Mouse (Mus musculus) ES-E14 (cell line): ENCODE results near the gene Map3k15.

Experiments
- HCFC1 ChIP-seq: IDR thresholded peaks from 2 replicates; pipeline ENCODE4 v1.6.1; 2012; ENCODE audit warnings: low read length, inconsistent platforms, borderline replicate concordance; ENCODE audit not compliant: insufficient read depth
- MAFK ChIP-seq: IDR thresholded peaks from 2 replicates; pipeline ENCODE4 v1.6.1; 2014; ENCODE audit warnings: mild to moderate bottlenecking, low read depth, low read length, inconsistent platforms; ENCODE audit not compliant: insufficient read depth
- ZNF384 ChIP-seq: IDR thresholded peaks from 2 replicates; pipeline ENCODE4 v1.6.1; 2012; ENCODE audit warnings: low read depth, low read length, inconsistent platforms

DNA sequence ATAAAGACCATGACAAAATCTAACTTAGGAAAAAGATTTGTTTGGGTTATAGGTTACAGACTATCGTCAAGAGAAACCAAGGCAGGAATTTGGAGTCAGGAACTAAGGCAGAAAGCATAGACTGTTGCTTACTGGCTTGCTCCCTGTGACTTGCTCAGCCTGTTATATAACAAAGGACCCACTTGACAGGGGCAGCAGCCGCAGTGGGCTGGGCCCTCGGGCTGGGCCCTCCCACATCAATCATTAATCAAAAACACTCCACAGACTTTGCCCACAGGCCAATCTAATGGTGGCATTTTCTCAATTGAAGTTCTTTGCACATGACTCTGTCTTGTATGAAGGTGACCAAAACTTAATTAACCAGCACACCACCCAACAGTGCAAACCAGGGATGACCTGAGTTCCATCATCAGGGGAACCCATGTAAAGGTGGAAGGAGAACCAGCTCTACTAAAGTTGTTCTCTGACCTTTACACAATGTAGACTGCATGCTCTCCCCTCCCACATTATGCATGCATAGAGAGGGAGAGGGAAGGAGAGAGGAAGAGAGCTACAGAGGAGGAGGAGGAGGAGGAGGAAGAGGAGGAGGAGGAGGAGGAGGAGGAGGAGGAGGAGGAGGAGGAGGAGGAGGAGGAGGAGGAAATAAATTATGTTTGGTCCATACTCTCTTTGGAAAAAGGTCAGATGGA, 17.0 kb upstream of the Map3k15 start:
- TF ChIP-seq MAFK = no peak
- TF ChIP-seq ZNF384 = no peak
- no peak for TF ChIP-seq HCFC1
